Comparison of ENCODE assay signal across 9 mouse cellular contexts in the genomic region with DNA sequence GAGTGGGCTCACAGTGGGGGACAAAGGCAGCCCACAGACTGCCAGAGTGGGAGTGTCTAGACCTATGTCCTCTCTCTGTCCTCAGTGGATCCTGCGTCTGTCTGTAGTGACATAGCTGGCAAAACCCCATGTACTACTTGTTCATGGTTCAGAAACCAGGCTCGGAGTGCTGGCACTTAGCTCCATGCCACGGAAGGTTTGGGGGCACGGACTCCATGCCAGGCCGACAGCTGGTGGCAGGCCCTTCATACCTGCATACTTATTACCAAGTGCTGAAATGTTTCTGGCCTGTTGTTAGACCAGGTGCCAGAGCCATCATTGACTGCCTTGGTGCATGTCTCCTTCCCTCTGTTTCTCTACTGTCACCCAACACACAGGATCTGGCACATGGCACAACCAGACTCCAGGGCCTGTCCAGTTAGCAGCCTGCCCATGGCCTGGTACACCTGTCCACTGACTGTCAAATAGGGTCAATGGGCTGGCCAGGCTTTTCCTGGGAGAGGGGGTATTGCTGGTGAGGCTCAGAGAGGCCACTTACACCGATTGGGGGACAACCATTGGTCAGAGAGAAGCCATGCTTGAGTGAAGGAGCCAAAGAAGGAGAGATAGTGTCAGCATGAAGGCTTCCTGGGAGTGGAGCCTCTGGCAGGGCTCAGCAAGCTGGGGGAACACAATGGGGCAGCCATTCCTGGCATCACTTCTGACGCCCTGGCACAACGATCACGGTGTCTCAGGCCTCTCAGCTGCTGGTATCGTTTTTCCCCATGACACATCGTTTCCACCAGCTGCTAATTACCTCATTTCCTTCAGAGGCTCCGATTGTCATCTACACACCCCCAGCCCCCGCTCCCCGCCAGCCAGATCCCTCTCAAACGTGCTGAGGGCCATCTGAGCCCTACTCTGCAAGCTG. TPM values are rescaled to one million over a fixed set of nuclear protein-coding genes. Genes with fewer than 3 reads are reported as not detected.
DNase-seq lines count a peak whose midpoint lies in the region; ATAC-seq and TF ChIP-seq lines count a peak whose summit lies in the region.
"Had no signal": no experiment of that assay in that cellular context is flagged by ENCODE, and none has a peak within 500 bp of the region (broad histone marks: within the 10 kb centered on the region; RNA-seq: fewer than 3 reads in every experiment).

No protein-coding gene starts in this region.

- intact Hi-C loops in heart, adult 2 months (cut with DNase I), result no loop called here

- no peak for TF ChIP-seq POLR2A in heart, adult 2 months (IDR thresholded peaks at IDR 0.05; ENCODE audit: insufficient read depth, low read depth, low read length)
- no peak for TF ChIP-seq POLR2A in thymus, adult 2 months (IDR thresholded peaks at IDR 0.05; ENCODE audit: control insufficient read depth, extremely low read depth, insufficient read depth, low read length, poor library complexity)

- H3K79me2 ChIP-seq in heart, adult 2 months (replicated peaks; ENCODE audit: control insufficient read depth, insufficient read depth, low read length), result no peaks in the 10 kb centered on the region

- no peak for TF ChIP-seq CTCF in heart, adult 2 months (IDR thresholded peaks at IDR 0.05)
- TF ChIP-seq CTCF in thymus, adult 2 months (IDR thresholded peaks at IDR 0.05; ENCODE audit: borderline replicate concordance, control insufficient read depth, extremely low read depth, insufficient read depth, low read length, poor library complexity), result no peak

- H3K9me3 ChIP-seq in heart, embryonic 11.5 days (replicated peaks; ENCODE audit: control insufficient read depth, low read length), result no peaks in the 10 kb centered on the region
- no peaks in the 10 kb centered on the region for H3K9me3 ChIP-seq in heart, embryonic 14.5 days (ENCODE audit: control insufficient read depth, low read length)

- TF ChIP-seq EP300 in heart, adult 2 months (IDR thresholded peaks at IDR 0.05; ENCODE audit: insufficient read depth, low read depth, low read length), result 0 out of 2 replicates have a peak, but pooled peaks have one; percentile 30

- no peak overlapping the region for H3K9ac ChIP-seq in heart, adult 2 months (ENCODE audit: low read depth, low read length)
- H3K9ac ChIP-seq in heart, embryonic 11.5 days (ENCODE audit: low read depth, low read length), result no peak overlapping the region
- no peak overlapping the region for H3K9ac ChIP-seq in heart, embryonic 14.5 days (ENCODE audit: low read length)
- H3K9ac ChIP-seq: lung, embryonic 14.5 days had no signal

- H3K27ac ChIP-seq in heart, adult 2 months, result peak overlapping the region; percentile 42
- no peak overlapping the region for H3K27ac ChIP-seq in heart, embryonic 11.5 days (ENCODE audit: low read depth, low read length)
- H3K27ac ChIP-seq in thymus, adult 2 months (ENCODE audit: control insufficient read depth, insufficient read depth, low read length), result no peak overlapping the region
- H3K27ac ChIP-seq in heart, embryonic 14.5 days (replicated peaks in 1 of 2; ENCODE audit: control insufficient read depth in 1 of 2, insufficient read depth in 1 of 2, low read depth in 2 of 2, low read length in 2 of 2), result peak overlapping the region; percentile 9 to 19; a peak in 1 of 4 replicates

- no peak overlapping the region for H3K4me3 ChIP-seq in heart, adult 2 months
- H3K4me3 ChIP-seq in heart, embryonic 11.5 days (ENCODE audit: low read depth, low read length), result no peak overlapping the region
- no peak overlapping the region for H3K4me3 ChIP-seq in thymus, adult 2 months (ENCODE audit: control insufficient read depth, insufficient read depth, low read length)
- H3K4me3 ChIP-seq in heart, embryonic 14.5 days (ENCODE audit: control insufficient read depth in 1 of 2, insufficient read depth in 1 of 2, low read depth in 1 of 2, low read length in 2 of 2), result no peak overlapping the region

- ATAC-seq in heart, embryonic 11.5 days (replicated peaks; ENCODE audit: insufficient number of reproducible peaks, low FRiP score, low TSS enrichment), result no peak
- ATAC-seq in heart, embryonic 14.5 days (ENCODE audit: insufficient number of reproducible peaks, insufficient read depth, low FRiP score, low read depth), result no peak

- peak in 1 of 2 experiments; percentile 61 for DNase-seq in heart, adult 2 months
- peak; percentile 9 for DNase-seq in thymus, postnatal 25 days
- no peak for DNase-seq in thymus, adult 2 months
- DNase-seq in urinary bladder, postnatal 4 days (ENCODE audit: low spot score in 2 of 2), result no peak
- DNase-seq in urinary bladder, postnatal 36 days (ENCODE audit: low spot score in 2 of 2), result no peak
- no peak for DNase-seq in urinary bladder, adult 2 months (ENCODE audit: low spot score)
- DNase-seq: lung, embryonic 14.5 days had no signal

- peaks cover 2% of the 10 kb centered on the region; the same call in 1 of the 2 replicates for H3K4me1 ChIP-seq in heart, adult 2 months (ENCODE audit: control insufficient read depth, insufficient read depth, low read length)
- peaks cover 10% of the 10 kb centered on the region for H3K4me1 ChIP-seq in heart, embryonic 11.5 days (ENCODE audit: control insufficient read depth, insufficient read depth, low read length)
- H3K4me1 ChIP-seq in thymus, adult 2 months (replicated peaks; ENCODE audit: control insufficient read depth, insufficient read depth, low read length), result peaks cover 23% of the 10 kb centered on the region
- peaks cover 8 to 17% of the 10 kb centered on the region in 2 experiments for H3K4me1 ChIP-seq in heart, embryonic 14.5 days (ENCODE audit: control insufficient read depth in 2 of 2, insufficient read depth in 2 of 2, low read length in 2 of 2)

- H3K36me3 ChIP-seq in heart, adult 2 months (ENCODE audit: control insufficient read depth, insufficient read depth, low read length), result no peaks in the 10 kb centered on the region
- peaks cover 20% of the 10 kb centered on the region for H3K36me3 ChIP-seq in heart, embryonic 11.5 days (ENCODE audit: control insufficient read depth, insufficient read depth, low read length)
- H3K36me3 ChIP-seq in thymus, adult 2 months (ENCODE audit: control insufficient read depth, insufficient read depth, low read length), result no peaks in the 10 kb centered on the region
- H3K36me3 ChIP-seq in heart, embryonic 14.5 days (ENCODE audit: control insufficient read depth, insufficient read depth, low read length), result peaks cover 98% of the 10 kb centered on the region

- 31% methylated on average over 15 of the region's 15 CpGs for WGBS in heart, adult 2 months
- WGBS in heart, embryonic 11.5 days (ENCODE audit: insufficient replicate concordance), result 65% methylated on average over 15 of the region's 15 CpGs
- 54% methylated on average over 15 of the region's 15 CpGs for WGBS in thymus, adult 2 months
- 60% methylated on average over 15 of the region's 15 CpGs for WGBS in heart, embryonic 14.5 days

- no peak overlapping the region for H3K4me2 ChIP-seq in heart, embryonic 11.5 days
- no peak overlapping the region for H3K4me2 ChIP-seq in heart, embryonic 14.5 days (ENCODE audit: low read length)
- H3K4me2 ChIP-seq: lung, embryonic 14.5 days had no signal

- H3K27me3 ChIP-seq in heart, adult 2 months (ENCODE audit: control insufficient read depth, insufficient read depth, low read length), result no peaks in the 10 kb centered on the region
- H3K27me3 ChIP-seq in heart, embryonic 11.5 days (ENCODE audit: control insufficient read depth, insufficient read depth, low read length), result no peaks in the 10 kb centered on the region
- no peaks in the 10 kb centered on the region; the same call in 1 of the 2 replicates for H3K27me3 ChIP-seq in thymus, adult 2 months (ENCODE audit: control insufficient read depth, insufficient read depth, low read length)
- no peaks in the 10 kb centered on the region for H3K27me3 ChIP-seq in heart, embryonic 14.5 days (ENCODE audit: control insufficient read depth, insufficient read depth, low read length)

RNA-seq across cellular contexts. Expression of a gene that starts 43.2 kb away (rescaled TPM):
- total RNA-seq in heart, adult 2 months (2021), result 10 to 100 TPM; 19.1 to 21.0 TPM
- 14.9 and 26.0 TPM in 2 replicates for polyA plus RNA-seq in heart, adult 2 months (2012; rRNA removed)
- polyA plus RNA-seq in heart, embryonic 11.5 days (2014; fragmentation: Nextera tagmentation; extraction: Ambion mirVana), result 59.1 and 67.4 TPM in 2 replicates
- polyA plus RNA-seq in thymus, adult 2 months (2012; rRNA removed), result 53.3 and 56.7 TPM in 2 replicates
- 41.9 and 44.0 TPM in 2 replicates for polyA plus RNA-seq in heart, embryonic 14.5 days (2014; fragmentation: Nextera tagmentation; extraction: Ambion mirVana)
- 32.9 and 33.7 TPM in 2 replicates for polyA plus RNA-seq in urinary bladder, adult 2 months (2012; rRNA removed)

RNA-seq across cellular contexts. Expression of a gene that starts 43.3 kb away (rescaled TPM):
- 10 to 100 TPM; 13.4 to 14.9 TPM for total RNA-seq in heart, adult 2 months (2021)
- polyA plus RNA-seq in heart, adult 2 months (2012; rRNA removed), result 9.2 and 12.2 TPM in 2 replicates
- polyA plus RNA-seq in heart, embryonic 11.5 days (2014; fragmentation: Nextera tagmentation; extraction: Ambion mirVana), result 23.4 and 26.6 TPM in 2 replicates
- polyA plus RNA-seq in thymus, adult 2 months (2012; rRNA removed), result 20.3 and 23.8 TPM in 2 replicates
- polyA plus RNA-seq in heart, embryonic 14.5 days (2014; fragmentation: Nextera tagmentation; extraction: Ambion mirVana), result 24.3 and 25.0 TPM in 2 replicates
- 20.8 and 20.9 TPM in 2 replicates for polyA plus RNA-seq in urinary bladder, adult 2 months (2012; rRNA removed)

RNA-seq across cellular contexts. Expression of a gene that starts 56.4 kb away (rescaled TPM):
- 100 to 1,000 TPM; 250 to 264 TPM for total RNA-seq in heart, adult 2 months (2021)
- polyA plus RNA-seq in heart, adult 2 months (2012; rRNA removed), result 142 and 220 TPM in 2 replicates
- polyA plus RNA-seq in heart, embryonic 11.5 days (2014; fragmentation: Nextera tagmentation; extraction: Ambion mirVana), result 203 and 215 TPM in 2 replicates
- 0.92 and 3.6 TPM in 2 replicates for polyA plus RNA-seq in thymus, adult 2 months (2012; rRNA removed)
- 220 and 230 TPM in 2 replicates for polyA plus RNA-seq in heart, embryonic 14.5 days (2014; fragmentation: Nextera tagmentation; extraction: Ambion mirVana)
- polyA plus RNA-seq in urinary bladder, adult 2 months (2012; rRNA removed), result 7.0 and 7.9 TPM in 2 replicates

Comparison
In these comparisons a context has a peak if more than half of its experiments do, and no peak if none do; other contexts are left out.
1. H3K27ac ChIP-seq: peak in heart, adult 2 months (single experiment) and heart, embryonic 14.5 days (2 of 2); none in heart, embryonic 11.5 days (single experiment) and thymus, adult 2 months (single experiment).
2. RNA of a gene that starts 56.4 kb away (polyA plus RNA-seq): 220 to 230 TPM in heart, embryonic 14.5 days, 203 to 215 TPM in heart, embryonic 11.5 days and 142 to 220 TPM in heart, adult 2 months; 7.0 to 7.9 TPM in urinary bladder, adult 2 months and 0.92 to 3.6 TPM in thymus, adult 2 months; every median in the first group is over 10 times any median in the second.